In the genomic region with DNA sequence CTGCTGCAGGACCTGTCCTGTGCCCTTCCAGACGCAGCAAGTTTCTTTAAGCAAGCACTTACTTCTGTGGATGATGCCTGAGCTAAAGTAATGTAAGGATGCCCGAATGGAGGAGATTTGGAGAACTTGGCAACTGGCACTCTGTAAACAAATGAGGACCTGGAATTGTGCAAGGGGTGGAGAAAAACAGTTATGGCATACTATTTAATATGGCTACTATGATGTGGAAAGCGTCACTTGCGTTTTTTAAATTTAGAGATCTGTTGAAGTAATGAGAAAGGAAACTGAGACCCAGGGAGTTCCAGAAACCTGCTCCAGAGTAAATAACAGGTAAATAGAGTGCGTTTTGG, we compare ENCODE assay signal across 7 mouse cellular contexts. TPM values are rescaled to one million over a fixed set of nuclear protein-coding genes. Genes with fewer than 3 reads are reported as not detected.
DNase-seq lines count a peak whose midpoint lies in the region; ATAC-seq and TF ChIP-seq lines count a peak whose summit lies in the region.

No protein-coding gene starts in this region.

- peak overlapping the region; percentile 85 for H3K4me2 ChIP-seq in neural tube, embryonic 11.5 days (ENCODE audit: low read depth)
- peak overlapping the region; percentile 83 for H3K4me2 ChIP-seq in liver, postnatal 0 days (ENCODE audit: low read depth, low read length)

- DNase-seq in neural tube, embryonic 11.5 days (ENCODE audit: low spot score) = no peak
- no peak for DNase-seq in neural tube, embryonic 10.5 days (ENCODE audit: extremely low spot score, low spot score)
- DNase-seq in liver, postnatal 0 days = no peak
- DNase-seq in thymus, postnatal 4 days = no peak
- DNase-seq in adrenal gland, postnatal 10 days = no peak
- no peak for DNase-seq in kidney, adult 18-20 months

- H3K4me3 ChIP-seq in neural tube, embryonic 11.5 days (ENCODE audit: low read depth, low read length) = peak overlapping the region; percentile 51; the same call in 1 of the 2 replicates
- peak overlapping the region; percentile 55 for H3K4me3 ChIP-seq in liver, postnatal 0 days (ENCODE audit: low read depth, low read length)

- no peaks in the 10 kb centered on the region for H3K9me3 ChIP-seq in neural tube, embryonic 11.5 days (ENCODE audit: control insufficient read depth, low read length)
- H3K9me3 ChIP-seq in liver, postnatal 0 days (ENCODE audit: low read length) = no peaks in the 10 kb centered on the region

- H3K9ac ChIP-seq in neural tube, embryonic 11.5 days (ENCODE audit: low read length) = peak overlapping the region; percentile 71; the same call in 1 of the 2 replicates
- H3K9ac ChIP-seq in liver, postnatal 0 days (replicated peaks) = no peak overlapping the region

- ATAC-seq in neural tube, embryonic 11.5 days (ENCODE audit: insufficient read depth, low FRiP score, low TSS enrichment) = no peak
- ATAC-seq in granulocyte monocyte progenitor cell, adult 5-6 weeks (replicated peaks; ENCODE audit: poor library complexity, severe bottlenecking) = peak; percentile 60
- peak; percentile 51 for ATAC-seq in liver, postnatal 0 days

- H3K27me3 ChIP-seq in neural tube, embryonic 11.5 days (ENCODE audit: control insufficient read depth, insufficient read depth, low read length) = no peaks in the 10 kb centered on the region
- H3K27me3 ChIP-seq in liver, postnatal 0 days (ENCODE audit: insufficient read depth, low read length) = no peaks in the 10 kb centered on the region

- no peak for TF ChIP-seq EP300 in liver, postnatal 0 days (IDR thresholded peaks at IDR 0.05; ENCODE audit: low read depth)

- H3K27ac ChIP-seq in neural tube, embryonic 11.5 days (ENCODE audit: low read depth, low read length) = no peak overlapping the region
- H3K27ac ChIP-seq in liver, postnatal 0 days (ENCODE audit: low read depth) = peak overlapping the region; percentile 82

- TF ChIP-seq CTCF in liver, postnatal 0 days (IDR thresholded peaks at IDR 0.05; ENCODE audit: low read depth) = no peak

- 46% methylated on average over 5 of the region's 5 CpGs for WGBS in neural tube, embryonic 11.5 days
- WGBS in liver, postnatal 0 days (ENCODE audit: insufficient replicate concordance) = 44% methylated on average over 5 of the region's 5 CpGs

- H3K4me1 ChIP-seq in neural tube, embryonic 11.5 days (ENCODE audit: control insufficient read depth, insufficient read depth, low read length) = peaks cover 4% of the 10 kb centered on the region; the same call in 1 of the 2 replicates
- peaks cover 26% of the 10 kb centered on the region for H3K4me1 ChIP-seq in liver, postnatal 0 days (ENCODE audit: insufficient read depth)

- no peaks in the 10 kb centered on the region for H3K36me3 ChIP-seq in neural tube, embryonic 11.5 days (ENCODE audit: control insufficient read depth, insufficient read depth, low read length)
- H3K36me3 ChIP-seq in liver, postnatal 0 days (replicated peaks; ENCODE audit: insufficient read depth, low read length) = no peaks in the 10 kb centered on the region

RNA-seq across cellular contexts. Expression of gene Abca1, which starts 58.6 kb away (rescaled TPM):
- polyA plus RNA-seq in neural tube, embryonic 11.5 days (2014; fragmentation: Nextera tagmentation; extraction: Ambion mirVana) = 9.2 and 11.0 TPM in 2 replicates
- total RNA-seq in granulocyte monocyte progenitor cell, adult 5-6 weeks (2014; fragmentation: Nextera tagmentation) = 0.49 and 2.6 TPM in 2 replicates
- total RNA-seq in granulocyte monocyte progenitor cell, adult 5-6 weeks (2017) = 2.2 and 3.8 TPM in 2 replicates
- polyA plus RNA-seq in liver, postnatal 0 days (2015; fragmentation: Nextera tagmentation; extraction: Ambion mirVana) = 9.9 and 11.0 TPM in 2 replicates
- total RNA-seq in adrenal gland, postnatal 10 days (2021) = 100 to 1,000 TPM; 103 TPM

Comparison
In these comparisons a context has a peak if more than half of its experiments do, and no peak if none do; other contexts are left out.
1. RNA of gene Abca1, which starts 58.6 kb away (total RNA-seq): 103 TPM in adrenal gland, postnatal 10 days; 0.49 to 3.8 TPM in granulocyte monocyte progenitor cell, adult 5-6 weeks; every median in the first group is over 10 times any median in the second.